Mouse (Mus musculus) embryonic facial prominence, embryonic 13.5 days (tissue): ENCODE measurements at regions not wholly inside any gene's neighbourhood (a gene's known extent, or its start where the extent isn't known, plus 50 kb on each side); places are given as distances from the start of the nearest gene placed in this dataset.
A peak's percentile ranks its signal among the peaks of the same experiment; 100 is the strongest.

Source experiments
- ATAC-seq: fragments of 200-750 bp; cut with Nextera tagmentation; 2 replicates; pipeline ENCODE4 v1.8.0; 2017; ENCODE audit warnings: low read depth; ENCODE audit not compliant: insufficient number of reproducible peaks, insufficient read depth, low FRiP score, low TSS enrichment
- H3K27ac ChIP-seq: fragments of 300-500 bp; sonication (generic); 2 replicates; pipeline ENCODE4 v1.5.1; 2015; ENCODE audit warnings: moderate library complexity, mild to moderate bottlenecking, inconsistent platforms
- H3K27me3 ChIP-seq: fragments of 300-500 bp; sonication (generic); 2 replicates; pipeline ENCODE4 v1.6.1; 2015; ENCODE audit warnings: mild to moderate bottlenecking, inconsistent platforms
- H3K36me3 ChIP-seq: fragments of 300-500 bp; sonication (generic); 2 replicates; pipeline ENCODE4 v1.6.1; 2015; ENCODE audit warnings: mild to moderate bottlenecking, inconsistent platforms
- H3K4me1 ChIP-seq: fragments of 300-500 bp; sonication (generic); 2 replicates; pipeline ENCODE4 v1.6.1; 2015; ENCODE audit warnings: inconsistent platforms
- H3K4me2 ChIP-seq: fragments of 300-500 bp; sonication (generic); 2 replicates; pipeline ENCODE4 v1.6.1; 2015; ENCODE audit warnings: moderate library complexity, mild to moderate bottlenecking, inconsistent platforms
- H3K4me3 ChIP-seq: fragments of 300-500 bp; sonication (generic); 2 replicates; pipeline ENCODE4 v1.5.1; 2015; ENCODE audit warnings: mild to moderate bottlenecking, inconsistent platforms
- H3K9ac ChIP-seq: fragments of 300-500 bp; sonication (generic); 2 replicates; pipeline ENCODE4 v1.6.1; 2015; ENCODE audit warnings: mild to moderate bottlenecking, inconsistent platforms
- H3K9me3 ChIP-seq: fragments of 300-500 bp; sonication (generic); 2 replicates; pipeline ENCODE4 v1.6.1; 2016; ENCODE audit warnings: inconsistent platforms
- WGBS: fragments of 180-500 bp; shearing (Covaris S2); methylation state at CpG from one replicate; pipeline ENCODE4 v1.1.7; 2015; ENCODE audit warnings: mixed read lengths; 5-methylcytosine and 5-hydroxymethylcytosine counted together

GRCm38 (mm10) chr1:154126487-154126886 lies 74.5 kb upstream of the Zfp648 start:
- no peaks in the 10 kb centered on the region for H3K27me3 ChIP-seq
- H3K4me1 ChIP-seq, result no peaks in the 10 kb centered on the region
- H3K27ac ChIP-seq, result no peak overlapping the region
- no peak for ATAC-seq
- no peaks in the 10 kb centered on the region for H3K36me3 ChIP-seq
- H3K4me3 ChIP-seq, result no peak overlapping the region
- H3K9me3 ChIP-seq, result no peaks in the 10 kb centered on the region
- WGBS, result 70% methylated on average over 4 of the region's 4 CpGs
- H3K4me2 ChIP-seq, result no peak overlapping the region
- H3K9ac ChIP-seq, result no peak overlapping the region

GRCm38 (mm10) chr1:154139488-154139887 lies 61.5 kb upstream of the Zfp648 start:
- H3K27me3 ChIP-seq, result no peaks in the 10 kb centered on the region
- WGBS, result 76% methylated on average over 4 of the region's 4 CpGs
- no peaks in the 10 kb centered on the region for H3K36me3 ChIP-seq
- ATAC-seq, result no peak
- no peak overlapping the region for H3K4me3 ChIP-seq
- no peak overlapping the region for H3K9ac ChIP-seq
- H3K4me1 ChIP-seq, result no peaks in the 10 kb centered on the region
- no peak overlapping the region for H3K4me2 ChIP-seq
- no peak overlapping the region for H3K27ac ChIP-seq
- no peaks in the 10 kb centered on the region for H3K9me3 ChIP-seq

- Histone ChIP-seq H3K4me1 (no peaks in the 10 kb centered on the region), H3K4me3 (no peak overlapping the region), H3K4me2 (no peak overlapping the region), H3K27ac (no peak overlapping the region), H3K36me3 (no peaks in the 10 kb centered on the region), H3K27me3 (no peaks in the 10 kb centered on the region), H3K9ac (no peak overlapping the region), H3K9me3 (no peaks in the 10 kb centered on the region)
- ATAC-seq, result no peak
- 28% methylated on average over 1 of the region's 1 CpGs for WGBS
Observed at GRCm38 (mm10) chr1:154143691-154144090, 57.3 kb upstream of the Zfp648 start.

- Histone ChIP-seq H3K4me1 (peaks cover 17% of the 10 kb centered on the region), H3K36me3 (no peaks in the 10 kb centered on the region), H3K27ac (no peak overlapping the region), H3K4me3 (no peak overlapping the region), H3K4me2 (no peak overlapping the region), H3K9me3 (no peaks in the 10 kb centered on the region), H3K9ac (no peak overlapping the region), H3K27me3 (no peaks in the 10 kb centered on the region)
- WGBS, result 84% methylated on average over 3 of the region's 3 CpGs
- ATAC-seq, result no peak
Observed at GRCm38 (mm10) chr1:154147001-154147571, 53.9 kb upstream of the Zfp648 start.

- H3K27ac ChIP-seq, result no peak overlapping the region
- no peak overlapping the region for H3K4me3 ChIP-seq
- H3K27me3 ChIP-seq, result no peaks in the 10 kb centered on the region
- H3K4me1 ChIP-seq, result peaks cover 17% of the 10 kb centered on the region
- no peaks in the 10 kb centered on the region for H3K9me3 ChIP-seq
- H3K4me2 ChIP-seq, result no peak overlapping the region
- no peaks in the 10 kb centered on the region for H3K36me3 ChIP-seq
- 90% methylated on average over 10 of the region's 10 CpGs for whole genome bisulfite sequencing
- no peak for ATAC-seq
- H3K9ac ChIP-seq, result no peak overlapping the region
Observed at GRCm38 (mm10) chr1:154148948-154149347, 52.0 kb upstream of the Zfp648 start.

- Histone ChIP-seq H3K4me3 (no peak overlapping the region), H3K27me3 (no peaks in the 10 kb centered on the region), H3K9me3 (no peaks in the 10 kb centered on the region), H3K4me1 (peaks cover 17% of the 10 kb centered on the region), H3K27ac (peak overlapping the region; percentile 63; the same call in 1 of the 2 replicates), H3K36me3 (no peaks in the 10 kb centered on the region), H3K9ac (no peak overlapping the region), H3K4me2 (peak overlapping the region; percentile 23; the same call in 1 of the 2 replicates)
- WGBS, result 56% methylated on average over 1 of the region's 1 CpGs
- no peak for ATAC-seq
Observed at GRCm38 (mm10) chr1:154149431-154150143, 51.4 kb upstream of the Zfp648 start.

GRCm38 (mm10) chr1:154150167-154150851 lies 50.7 kb upstream of the Zfp648 start:
- Histone ChIP-seq H3K4me2 (peak overlapping the region; percentile 23; the same call in 1 of the 2 replicates), H3K36me3 (no peaks in the 10 kb centered on the region), H3K27me3 (no peaks in the 10 kb centered on the region), H3K9me3 (no peaks in the 10 kb centered on the region), H3K4me1 (peaks cover 19% of the 10 kb centered on the region), H3K27ac (peak overlapping the region; percentile 63), H3K9ac (no peak overlapping the region), H3K4me3 (no peak overlapping the region)
- ATAC-seq, result peak; percentile 83; the same call in 1 of the 2 replicates
- WGBS, result 22% methylated on average over 8 of the region's 8 CpGs
